Mouse (Mus musculus) ES-E14 (cell line): Measurements from ENCODE around the gene Mbnl1. TPM values are rescaled to one million over a fixed set of nuclear protein-coding genes. Genes with fewer than 3 reads are reported as not detected.

Experiments
- DNase-seq: peaks from one replicate; pipeline ENCODE4 v3.0.0-alpha.2; 2013; ENCODE audit warnings: low read depth, low spot score
- H3K27ac ChIP-seq: 2 replicates; pipeline ENCODE4 v1.5.1; 2012; ENCODE audit warnings: low read depth, mild to moderate bottlenecking, low read length, moderate library complexity, mixed read lengths; ENCODE audit not compliant: poor library complexity, insufficient read depth, severe bottlenecking
- H3K36me3 ChIP-seq: 2 replicates; pipeline ENCODE4 v1.6.1; 2012; ENCODE audit warnings: mild to moderate bottlenecking, low read length, moderate library complexity, mixed read lengths; ENCODE audit not compliant: control insufficient read depth, poor library complexity, insufficient read depth, severe bottlenecking
- H3K4me1 ChIP-seq, 2 experiments: fragments of 150-350 bp in 1 of 2; sonication (generic) in 1 of 2; 2 replicates each; pipeline ENCODE4 v1.6.1; 2012; ENCODE audit warnings: low read length in 2 of 2, mild to moderate bottlenecking in 1 of 2, mixed read lengths in 1 of 2; ENCODE audit not compliant: control insufficient read depth in 2 of 2, insufficient read depth in 2 of 2, poor library complexity in 1 of 2
- H3K4me3 ChIP-seq, 2 experiments: fragments of 150-350 bp in 1 of 2; sonication (generic) in 1 of 2; 2 replicates each; pipeline ENCODE4 v1.5.1; 2012; ENCODE audit warnings: low read length in 2 of 2, low read depth in 1 of 2, mild to moderate bottlenecking in 1 of 2, mixed read lengths in 1 of 2; ENCODE audit not compliant: insufficient read depth in 1 of 2, poor library complexity in 1 of 2, severe bottlenecking in 1 of 2
- H3K9ac ChIP-seq: 2 replicates; pipeline ENCODE4 v1.6.1; 2012; ENCODE audit warnings: low read depth, mild to moderate bottlenecking, low read length, mixed read lengths; ENCODE audit not compliant: poor library complexity, insufficient read depth, severe bottlenecking
- H3K9me3 ChIP-seq: fragments of 150-350 bp; sonication (generic); 2 replicates; pipeline ENCODE4 v1.6.1; 2012; ENCODE audit warnings: low read depth, mild to moderate bottlenecking, low read length; ENCODE audit not compliant: control insufficient read depth, insufficient read depth
- CHD2 ChIP-seq: IDR thresholded peaks from 2 replicates; pipeline ENCODE4 v1.6.1; 2014; ENCODE audit warnings: mild to moderate bottlenecking, low read depth, low read length, inconsistent platforms
- HCFC1 ChIP-seq: IDR thresholded peaks from 2 replicates; pipeline ENCODE4 v1.6.1; 2012; ENCODE audit warnings: low read length, inconsistent platforms, borderline replicate concordance; ENCODE audit not compliant: insufficient read depth
- MAFK ChIP-seq: IDR thresholded peaks from 2 replicates; pipeline ENCODE4 v1.6.1; 2014; ENCODE audit warnings: mild to moderate bottlenecking, low read depth, low read length, inconsistent platforms; ENCODE audit not compliant: insufficient read depth
- ZC3H11A ChIP-seq: IDR thresholded peaks from 2 replicates; pipeline ENCODE4 v1.6.1; 2012; ENCODE audit warnings: low read depth, mild to moderate bottlenecking, inconsistent platforms, low read length, borderline replicate concordance
- ZNF384 ChIP-seq: IDR thresholded peaks from 2 replicates; pipeline ENCODE4 v1.6.1; 2012; ENCODE audit warnings: low read depth, low read length, inconsistent platforms
- in situ Hi-C, 2 experiments: fragments of 600-800 bp; cut with MboI; formaldehyde crosslinking; loops; one replicate each; pipeline ENCODE4 v1.15.1; 2025; ENCODE audit warnings: low sequenced_read_pairs in 2 of 2, inconsistent platforms in 1 of 2; ENCODE audit not compliant: unreplicated experiment in 2 of 2
- total RNA-seq: library from RNA; depleted of rRNA; stranded (reverse); fragments of 300-350 nt; gene quantifications from 2 replicates; pipeline ENCODE4 v1.2.3, GENCODE M21; 2012

Mbnl1 gene
- total RNA-seq, 1 experiment: 27.0 TPM

GRCm38 (mm10) chr3:60615615-60616014 lies 143.0 kb downstream of the Mbnl1 start:
- Histone ChIP-seq H3K4me3 (no peak overlapping the region), H3K27ac (no peak overlapping the region), H3K36me3 (no peaks in the 10 kb centered on the region), H3K4me1 (peaks cover 0 to 5% of the 10 kb centered on the region in 2 experiments; a peak in 1 of 4 replicates), H3K9ac (no peak overlapping the region), H3K9me3 (no peaks in the 10 kb centered on the region)
- in situ Hi-C loops: no loop called here
- no peak for DNase-seq
- TF ChIP-seq ZC3H11A (no peak), MAFK (no peak), CHD2 (no peak), HCFC1 (no peak), ZNF384 (no peak)

GRCm38 (mm10) chr3:60616147-60616546 lies 143.5 kb downstream of the Mbnl1 start:
- no peak for TF ChIP-seq ZC3H11A
- TF ChIP-seq CHD2: no peak
- no peak for TF ChIP-seq HCFC1
- TF ChIP-seq MAFK: peak; percentile 93
- no peak for TF ChIP-seq ZNF384
- DNase-seq: no peak
- in situ Hi-C loops: no loop called here
- Histone ChIP-seq H3K27ac (no peak overlapping the region), H3K4me1 (peaks cover 0 to 5% of the 10 kb centered on the region in 2 experiments; a peak in 1 of 4 replicates), H3K9me3 (no peaks in the 10 kb centered on the region), H3K36me3 (no peaks in the 10 kb centered on the region), H3K9ac (no peak overlapping the region), H3K4me3 (no peak overlapping the region)

- H3K9me3 ChIP-seq: no peaks in the 10 kb centered on the region
- no peak overlapping the region for H3K4me3 ChIP-seq
- no peak overlapping the region for H3K9ac ChIP-seq
- no peak overlapping the region for H3K27ac ChIP-seq
- in situ Hi-C loops: no loop called here
- no peak for TF ChIP-seq MAFK
- 0 out of 2 replicates have a peak, but pooled peaks have one; percentile 40 for TF ChIP-seq CHD2
- no peak for TF ChIP-seq ZNF384
- no peak for TF ChIP-seq ZC3H11A
- H3K36me3 ChIP-seq: no peaks in the 10 kb centered on the region
- H3K4me1 ChIP-seq: peaks cover 0 to 5% of the 10 kb centered on the region in 2 experiments; a peak in 1 of 4 replicates
- DNase-seq: no peak
Measured at GRCm38 (mm10) chr3:60617643-60618042, 145.0 kb downstream of the Mbnl1 start.

- in situ Hi-C loops: no loop called here
- no peaks in the 10 kb centered on the region for H3K9me3 ChIP-seq
- TF ChIP-seq HCFC1 (no peak), ZC3H11A (no peak), MAFK (no peak), CHD2 (no peak), ZNF384 (no peak)
- no peak overlapping the region for H3K27ac ChIP-seq
- H3K36me3 ChIP-seq: no peaks in the 10 kb centered on the region
- H3K4me1 ChIP-seq: peaks cover 0 to 5% of the 10 kb centered on the region in 2 experiments; a peak in 1 of 4 replicates
- DNase-seq: no peak
- H3K4me3 ChIP-seq: no peak overlapping the region
- H3K9ac ChIP-seq: no peak overlapping the region
Measured at GRCm38 (mm10) chr3:60620236-60620635, 147.6 kb downstream of the Mbnl1 start.

- no peak overlapping the region for H3K4me3 ChIP-seq
- in situ Hi-C loops: no loop called here
- no peaks in the 10 kb centered on the region for H3K4me1 ChIP-seq
- no peak for DNase-seq
- no peaks in the 10 kb centered on the region for H3K9me3 ChIP-seq
- H3K27ac ChIP-seq: no peak overlapping the region
- no peak for TF ChIP-seq ZNF384
- TF ChIP-seq MAFK: no peak
- no peaks in the 10 kb centered on the region for H3K36me3 ChIP-seq
- no peak overlapping the region for H3K9ac ChIP-seq
Measured at GRCm38 (mm10) chr3:60631183-60631582, 158.6 kb downstream of the Mbnl1 start.
